Mouse (Mus musculus): Measurements from ENCODE around the gene Ass1.

GRCm38 (mm10) chr2:31458460-31458859 is 11.5 kb upstream of the Ass1 start:
- TF ChIP-seq CTCF (IDR thresholded peaks at IDR 0.05; ENCODE audit: extremely low read depth, insufficient read depth, low read length), result no peak
- no peak for TF ChIP-seq POLR2A (IDR thresholded peaks at IDR 0.05; ENCODE audit: extremely low read depth, insufficient read depth, low read length)

Measured in cortical plate, adult 2 months (tissue).